Mouse (Mus musculus) brown adipose tissue, adult 24 weeks (tissue): ENCODE measurements at regions not wholly inside any gene's neighbourhood (a gene's known extent, or its start where the extent isn't known, plus 50 kb on each side); places are given as distances from the start of the nearest gene placed in this dataset.

Source experiments
- H3K27ac ChIP-seq: fragments of 200-500 bp; replicated peaks from 2 replicates; pipeline ENCODE4 v1.5.1; 2012; ENCODE audit warnings: low read depth, mild to moderate bottlenecking, low read length
- H3K4me1 ChIP-seq: fragments of 200-500 bp; 2 replicates; pipeline ENCODE4 v1.6.1; 2012; ENCODE audit warnings: low read length, mixed read lengths; ENCODE audit not compliant: control insufficient read depth, insufficient read depth, insufficient read length
- H3K4me3 ChIP-seq: fragments of 200-500 bp; 2 replicates; pipeline ENCODE4 v1.5.1; 2012; ENCODE audit warnings: low read depth, mild to moderate bottlenecking, low read length, moderate library complexity; ENCODE audit not compliant: insufficient read depth

DNA sequence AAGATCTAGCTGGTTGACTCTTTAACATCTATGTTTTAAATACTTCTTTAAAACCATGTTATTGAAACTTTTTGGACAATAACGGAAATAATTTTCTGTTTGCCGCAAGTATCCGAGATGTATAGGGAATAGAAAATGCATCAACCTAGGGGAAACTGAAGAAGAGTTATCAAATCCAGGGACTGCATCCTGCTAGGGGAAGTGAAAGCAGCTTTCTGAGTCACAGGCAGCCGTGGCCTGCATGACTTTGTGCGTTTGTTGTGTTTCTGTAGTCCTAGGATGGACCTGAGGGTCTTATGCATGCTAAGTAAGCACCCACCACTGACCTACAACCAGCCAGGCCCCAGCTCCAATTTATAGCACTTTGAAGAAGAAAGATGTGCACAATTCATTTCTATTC, 103.7 kb downstream of the 1700020N01Rik start:
- Histone ChIP-seq H3K4me1 (peaks cover 2% of the 10 kb centered on the region; the same call in 1 of the 2 replicates), H3K27ac (no peak overlapping the region), H3K4me3 (no peak overlapping the region)

DNA sequence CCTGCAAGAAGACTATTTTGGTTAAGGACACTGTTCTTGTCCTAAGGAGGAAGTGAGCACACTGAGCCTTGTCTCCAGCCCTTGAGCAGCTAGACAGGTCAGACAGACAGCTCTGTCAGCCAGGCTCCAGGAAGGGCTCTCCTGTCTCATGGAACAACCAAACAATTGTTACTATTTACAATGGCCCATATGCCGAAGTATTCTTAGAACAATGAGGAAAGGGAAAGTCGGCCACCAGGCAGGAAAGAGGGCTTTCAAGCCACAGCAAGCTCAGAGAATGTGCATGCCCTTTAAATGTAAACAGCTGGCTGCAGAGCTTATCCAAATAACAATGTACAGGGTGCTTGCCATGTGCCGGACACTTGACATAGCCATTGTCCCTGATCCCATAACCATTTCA, 108.6 kb downstream of the 1700020N01Rik start:
- peak overlapping the region; percentile 87 for H3K27ac ChIP-seq
- H3K4me1 ChIP-seq: no peaks in the 10 kb centered on the region; the same call in none of the 2 replicates
- no peak overlapping the region for H3K4me3 ChIP-seq

DNA sequence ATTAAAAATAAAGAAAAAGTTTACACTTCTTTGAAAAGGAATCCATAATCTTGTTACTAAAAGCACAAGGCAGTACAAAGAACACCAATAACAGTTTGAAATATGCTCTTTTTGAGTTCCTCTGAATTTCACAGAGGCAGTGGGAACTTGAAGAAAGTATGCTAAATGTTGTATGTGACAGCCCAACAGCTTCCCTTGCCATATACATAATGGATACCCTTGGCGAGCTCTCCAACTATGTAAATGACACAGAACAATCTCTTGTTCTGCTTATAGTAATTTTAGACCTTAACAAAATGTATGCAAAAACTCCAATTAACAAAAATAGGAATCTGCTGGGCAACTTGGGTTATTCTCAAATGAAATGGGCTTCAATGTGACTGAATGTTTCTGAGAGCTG, 109.2 kb downstream of the 1700020N01Rik start:
- peak overlapping the region; percentile 87 for H3K27ac ChIP-seq

DNA sequence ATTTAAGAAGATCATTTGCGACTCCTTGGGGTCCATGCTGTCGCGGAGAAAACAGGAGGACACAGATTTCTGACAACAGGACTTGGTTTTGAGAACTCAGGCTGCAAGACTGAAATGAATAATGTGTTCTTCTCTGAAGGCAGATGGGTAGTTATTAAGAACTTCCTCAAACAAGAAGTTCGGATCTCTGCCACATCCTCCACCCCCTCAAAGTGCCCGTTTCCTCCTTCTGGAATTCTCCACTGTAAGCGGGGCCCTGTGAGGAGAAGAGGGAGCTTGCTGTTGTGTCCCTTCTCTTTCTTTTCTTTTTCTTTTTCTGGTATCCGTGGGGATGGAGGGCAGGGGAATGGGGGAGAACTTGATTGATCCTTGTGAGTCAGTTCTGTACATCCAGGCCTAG, 118.9 kb downstream of the 1700020N01Rik start:
- Histone ChIP-seq H3K4me1 (no peaks in the 10 kb centered on the region), H3K4me3 (no peak overlapping the region), H3K27ac (no peak overlapping the region)

More for the DNA sequence above, 109.2 kb downstream of the 1700020N01Rik start:
- H3K4me3 ChIP-seq: no peak overlapping the region
- H3K4me1 ChIP-seq: no peaks in the 10 kb centered on the region; the same call in none of the 2 replicates

DNA sequence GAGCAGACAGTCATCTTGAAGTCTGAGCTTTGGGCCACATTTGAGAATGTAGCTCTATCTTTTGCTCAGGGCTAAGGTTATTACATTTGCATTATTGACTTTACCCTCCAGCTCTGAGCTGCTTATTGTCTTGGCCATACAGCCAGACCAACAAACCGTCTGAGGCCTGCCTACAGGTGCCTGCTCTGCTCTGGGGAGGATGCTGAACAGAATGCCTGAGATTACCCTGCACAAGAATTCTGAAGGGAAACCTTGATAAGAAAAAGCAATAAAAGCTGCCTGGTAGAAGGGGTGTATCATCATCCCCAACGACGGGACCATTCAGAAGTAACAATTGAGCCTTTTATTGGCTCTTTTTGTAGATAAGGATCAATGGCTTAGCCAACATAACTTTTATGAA, 119.9 kb downstream of the 1700020N01Rik start:
- H3K4me1 ChIP-seq: no peaks in the 10 kb centered on the region
- no peak overlapping the region for H3K27ac ChIP-seq
- H3K4me3 ChIP-seq: no peak overlapping the region

DNA sequence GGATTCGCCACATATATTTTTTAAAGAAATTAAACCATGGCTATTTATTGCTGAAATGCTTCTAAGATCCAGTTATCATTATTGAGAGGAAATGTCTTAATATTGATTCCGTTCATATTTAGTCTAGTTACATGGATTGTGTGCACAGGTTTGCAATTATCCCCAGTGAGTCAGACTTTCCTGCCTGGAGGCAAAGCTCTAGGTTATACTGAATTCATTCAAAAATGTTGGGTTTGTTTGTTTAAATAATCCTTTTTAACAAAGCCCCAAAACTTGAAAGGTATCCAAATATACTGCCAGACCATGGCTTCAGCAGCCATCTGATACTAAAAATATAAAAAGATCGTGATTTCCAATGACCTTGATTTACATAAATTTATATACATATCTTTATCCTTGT, 122.5 kb downstream of the 1700020N01Rik start:
- Histone ChIP-seq H3K4me3 (no peak overlapping the region), H3K27ac (no peak overlapping the region), H3K4me1 (no peaks in the 10 kb centered on the region; the same call in 1 of the 2 replicates)

DNA sequence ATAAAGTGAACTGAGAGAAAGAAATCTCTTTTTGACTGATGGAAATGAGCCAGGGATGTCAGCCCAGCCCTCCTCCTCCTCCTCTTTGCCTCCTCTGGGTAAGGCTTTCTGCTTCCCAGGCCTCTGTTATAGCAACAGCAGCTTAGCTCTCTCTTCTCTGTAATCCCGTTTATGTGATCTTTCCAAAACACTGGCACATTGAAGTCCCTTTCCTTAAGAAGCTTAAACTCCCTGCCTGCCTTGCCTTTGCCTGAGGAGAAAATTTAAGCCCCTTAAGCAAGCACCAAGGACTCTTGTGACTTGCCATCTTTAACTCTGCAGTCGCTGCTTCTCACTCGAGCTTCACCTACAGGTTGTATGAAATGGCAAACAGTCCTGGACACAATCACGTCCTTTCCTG, 125.2 kb downstream of the 1700020N01Rik start:
- H3K27ac ChIP-seq: no peak overlapping the region
- no peaks in the 10 kb centered on the region; the same call in 1 of the 2 replicates for H3K4me1 ChIP-seq
- H3K4me3 ChIP-seq: no peak overlapping the region

DNA sequence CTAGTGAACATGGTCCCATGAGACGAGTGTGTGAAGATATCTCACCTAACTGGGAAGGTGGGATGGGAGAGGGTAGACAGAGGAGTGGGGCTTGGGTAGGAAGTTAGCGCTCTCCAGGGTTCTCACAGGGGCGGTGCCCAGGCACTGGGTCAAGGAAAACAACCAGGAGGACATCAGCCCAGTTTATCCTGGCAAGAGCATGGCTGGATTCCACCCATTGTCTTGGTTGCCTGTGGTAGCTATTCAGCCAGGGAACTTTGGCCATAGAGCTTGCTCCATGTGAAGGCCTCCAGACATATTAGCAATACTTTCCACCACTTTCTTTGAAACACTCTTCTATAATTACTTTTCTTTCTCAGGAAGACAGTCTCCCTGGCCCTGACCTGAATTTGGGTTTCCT, 131.4 kb downstream of the 1700020N01Rik start:
- Histone ChIP-seq H3K4me3 (no peak overlapping the region), H3K27ac (peak overlapping the region; percentile 54), H3K4me1 (peaks cover 3% of the 10 kb centered on the region; the same call in 1 of the 2 replicates)

DNA sequence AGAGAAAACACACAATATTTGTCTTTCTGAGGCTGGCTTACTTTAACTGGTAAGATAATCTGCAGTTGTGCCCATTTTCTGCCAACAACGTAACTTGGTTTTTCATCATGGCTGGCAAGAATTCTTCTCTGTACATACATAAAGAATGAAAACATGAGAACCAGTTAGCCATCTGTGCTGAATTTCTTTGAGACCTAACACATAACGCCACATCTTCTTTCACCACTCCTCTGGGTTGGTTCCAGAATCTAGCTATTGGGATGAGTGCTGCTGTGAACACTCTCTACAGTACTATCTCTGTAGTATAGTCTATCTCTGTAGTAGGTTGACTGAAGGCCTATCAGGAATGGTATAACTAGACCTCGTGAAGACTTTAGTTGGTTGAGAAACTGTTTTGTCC, 132.1 kb downstream of the 1700020N01Rik start:
- Histone ChIP-seq H3K4me3 (no peak overlapping the region), H3K27ac (no peak overlapping the region), H3K4me1 (peaks cover 3% of the 10 kb centered on the region; the same call in 1 of the 2 replicates)

DNA sequence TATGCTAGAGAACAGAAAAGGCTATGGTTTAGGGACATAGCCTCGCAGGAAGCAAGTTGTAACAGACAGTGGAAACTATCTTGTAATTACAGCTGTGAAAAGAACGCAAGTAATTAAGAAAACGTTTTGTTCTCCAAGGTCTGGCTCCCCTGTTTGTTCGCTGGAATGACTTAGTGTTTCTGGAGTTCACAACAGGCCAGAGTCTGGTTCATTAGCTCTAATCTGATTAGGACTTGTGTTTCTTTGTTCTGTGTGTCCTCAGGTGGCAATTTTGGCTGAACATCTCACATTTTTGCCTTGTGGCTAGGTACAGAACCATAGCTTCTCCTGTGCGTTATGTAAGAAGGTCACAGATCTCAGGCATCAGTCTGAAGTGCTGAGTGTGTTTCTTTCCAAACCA, 141.7 kb upstream of the Sgk1 start:
- Histone ChIP-seq H3K4me1 (no peaks in the 10 kb centered on the region), H3K27ac (no peak overlapping the region), H3K4me3 (no peak overlapping the region)

DNA sequence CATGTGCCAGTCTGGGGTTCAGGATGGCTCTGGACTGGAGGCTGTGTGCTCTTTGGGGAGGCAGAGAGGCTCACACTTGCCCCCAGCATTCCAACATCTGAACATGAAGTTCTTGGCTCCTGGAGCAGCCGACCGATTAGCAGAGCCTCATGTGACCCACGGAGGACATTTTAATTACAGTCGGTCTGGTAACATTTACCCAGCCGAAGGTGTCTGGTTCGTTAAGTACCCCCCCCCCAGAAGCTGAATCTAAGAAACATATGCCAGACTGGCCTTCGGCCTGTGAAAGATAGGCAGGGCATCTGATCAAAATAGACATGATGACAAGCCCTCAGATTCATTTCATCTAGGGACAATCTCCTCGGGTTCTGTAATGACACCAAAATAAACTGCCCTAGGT, 140.4 kb upstream of the Sgk1 start:
- no peak overlapping the region for H3K27ac ChIP-seq
- H3K4me3 ChIP-seq: no peak overlapping the region
- H3K4me1 ChIP-seq: no peaks in the 10 kb centered on the region

DNA sequence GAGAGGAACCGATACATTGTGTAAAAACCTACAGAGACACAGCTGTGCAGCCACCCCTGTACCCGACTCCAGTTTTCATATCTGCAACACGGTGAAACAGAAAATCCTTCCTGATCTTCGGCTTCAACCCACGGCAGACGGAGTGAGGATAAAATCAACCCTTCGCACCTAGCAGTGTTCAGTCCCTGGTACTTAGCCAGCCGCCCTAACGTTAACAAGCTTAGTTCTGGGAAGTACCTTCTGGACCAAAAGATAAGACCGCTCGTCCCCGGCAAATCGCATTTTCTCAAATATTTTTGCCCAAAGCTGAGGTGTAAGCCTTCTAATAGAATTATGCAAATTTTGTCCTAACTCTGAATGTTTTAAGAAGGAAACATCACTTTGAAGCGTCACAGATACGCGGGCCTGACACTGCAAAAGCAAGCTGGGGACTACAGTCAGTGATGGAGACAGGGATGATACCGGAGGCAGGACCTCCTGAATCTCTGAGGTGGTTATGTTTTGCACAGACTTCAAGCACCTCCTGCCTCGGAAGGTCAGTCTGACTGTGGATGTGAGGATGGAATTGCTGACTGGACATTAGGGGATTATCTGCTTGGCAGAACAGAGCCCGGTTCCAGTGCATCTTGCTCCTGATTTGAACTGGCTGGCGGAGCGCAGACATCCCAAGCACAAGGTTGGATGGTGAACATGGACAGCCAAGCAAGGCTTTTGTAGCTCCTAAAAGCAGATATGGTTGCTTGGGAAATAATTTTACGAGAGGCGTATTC, 139.8 kb upstream of the Sgk1 start:
- Histone ChIP-seq H3K27ac (no peak overlapping the region), H3K4me1 (no peaks in the 10 kb centered on the region), H3K4me3 (no peak overlapping the region)

DNA sequence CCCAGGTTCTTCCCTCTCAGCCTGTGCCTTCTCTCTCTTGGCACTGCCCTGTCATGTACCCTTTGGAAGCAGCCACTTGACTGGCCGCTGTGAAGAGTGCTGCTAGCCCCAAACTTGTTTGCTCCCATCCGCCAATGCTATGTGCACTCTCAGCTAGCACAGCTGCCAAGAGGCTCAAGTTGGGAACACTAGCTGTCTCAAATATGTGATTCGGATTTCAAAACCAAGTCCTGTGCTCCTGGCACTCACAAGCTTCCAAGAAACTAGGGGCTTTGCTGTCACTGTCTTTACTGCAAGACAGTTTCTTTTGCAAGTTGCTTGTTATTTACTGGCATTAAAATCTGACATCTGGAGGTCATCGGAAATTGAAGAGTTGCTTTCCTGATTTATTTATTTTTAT, 138.6 kb upstream of the Sgk1 start:
- Histone ChIP-seq H3K4me3 (no peak overlapping the region), H3K27ac (no peak overlapping the region), H3K4me1 (no peaks in the 10 kb centered on the region)

DNA sequence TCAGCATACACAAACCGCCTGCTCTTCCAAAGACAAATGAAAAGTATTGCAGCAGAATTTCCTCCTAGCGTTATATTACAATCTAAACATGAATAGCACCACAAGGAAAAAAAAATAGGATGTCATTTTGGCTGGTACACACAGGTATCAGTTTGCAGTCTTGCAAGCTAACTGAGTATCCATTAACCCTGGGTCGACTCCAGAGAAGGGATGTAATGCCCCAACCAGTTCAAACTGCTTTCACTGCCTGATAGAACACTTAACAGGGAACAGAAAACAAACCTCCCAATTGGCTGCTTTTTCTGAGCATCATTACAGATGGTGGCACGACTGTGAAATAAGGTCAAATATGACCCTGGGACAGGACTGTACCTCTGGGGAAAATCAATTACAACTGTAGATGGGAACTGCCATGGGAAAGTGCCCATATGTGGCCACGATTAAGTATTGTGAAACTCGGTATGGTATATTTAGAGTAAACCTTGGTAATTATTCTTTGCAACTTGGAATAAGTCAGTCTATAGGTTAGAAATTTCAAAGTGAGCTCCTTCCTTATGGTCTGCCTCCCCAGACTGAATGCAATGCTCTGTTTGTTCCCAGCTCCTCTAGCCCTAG, 137.5 kb upstream of the Sgk1 start:
- Histone ChIP-seq H3K4me3 (no peak overlapping the region), H3K4me1 (no peaks in the 10 kb centered on the region), H3K27ac (no peak overlapping the region)

DNA sequence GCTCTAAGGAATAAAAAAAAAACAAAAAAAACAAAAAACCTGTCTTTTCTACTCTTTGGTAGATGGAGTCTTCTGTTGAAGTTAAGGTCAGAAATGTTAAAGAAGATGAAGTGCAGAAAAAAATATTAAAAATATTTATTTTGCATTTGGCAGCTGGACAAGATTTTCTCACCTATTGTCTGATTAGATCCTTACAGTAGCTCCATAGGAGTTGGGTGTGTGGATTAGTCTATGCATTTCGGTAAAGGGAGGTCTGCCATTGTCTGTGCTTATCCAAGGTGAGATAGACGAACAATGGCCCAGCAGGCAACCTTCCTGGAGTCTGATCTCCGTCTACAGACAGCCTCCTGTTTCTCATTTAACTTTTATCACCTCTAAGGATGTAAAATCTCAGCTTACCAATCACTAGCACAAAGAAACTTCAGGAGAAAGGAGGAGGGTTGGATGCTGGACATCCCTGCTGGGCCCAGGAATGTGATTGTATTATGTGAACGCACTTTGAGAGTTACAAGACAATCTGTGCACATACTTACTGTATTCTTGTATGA, 136.0 kb upstream of the Sgk1 start:
- no peak overlapping the region for H3K27ac ChIP-seq
- no peaks in the 10 kb centered on the region for H3K4me1 ChIP-seq
- no peak overlapping the region for H3K4me3 ChIP-seq

DNA sequence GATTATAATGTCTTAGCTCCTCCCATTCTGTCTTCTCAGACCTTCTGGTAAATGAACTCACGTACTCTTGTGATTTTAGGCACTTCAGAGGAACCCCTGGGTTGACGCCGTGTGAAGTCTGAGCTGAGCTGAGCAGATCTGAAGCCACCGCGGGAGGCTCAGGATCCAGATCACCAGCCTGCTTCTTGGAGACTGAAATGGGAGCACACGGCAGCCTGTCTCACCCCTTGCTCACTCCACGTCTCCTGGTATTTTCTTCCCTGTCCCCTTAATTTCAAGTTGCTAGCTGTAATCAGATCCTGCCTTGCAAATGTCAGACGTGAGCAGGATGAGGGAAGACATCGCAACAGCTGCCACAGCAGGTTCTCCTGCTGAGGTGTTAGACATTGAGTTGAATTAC, 135.3 kb upstream of the Sgk1 start:
- no peaks in the 10 kb centered on the region for H3K4me1 ChIP-seq
- no peak overlapping the region for H3K4me3 ChIP-seq
- H3K27ac ChIP-seq: no peak overlapping the region
